Mouse (Mus musculus): Measurements from ENCODE around the gene Ptprg. TPM values are rescaled to one million over a fixed set of nuclear protein-coding genes. Genes with fewer than 3 reads are reported as not detected.

The Ptprg gene
- polyA plus RNA-seq (2012; rRNA removed): 28.8 and 48.6 TPM in 2 replicates

DNA sequence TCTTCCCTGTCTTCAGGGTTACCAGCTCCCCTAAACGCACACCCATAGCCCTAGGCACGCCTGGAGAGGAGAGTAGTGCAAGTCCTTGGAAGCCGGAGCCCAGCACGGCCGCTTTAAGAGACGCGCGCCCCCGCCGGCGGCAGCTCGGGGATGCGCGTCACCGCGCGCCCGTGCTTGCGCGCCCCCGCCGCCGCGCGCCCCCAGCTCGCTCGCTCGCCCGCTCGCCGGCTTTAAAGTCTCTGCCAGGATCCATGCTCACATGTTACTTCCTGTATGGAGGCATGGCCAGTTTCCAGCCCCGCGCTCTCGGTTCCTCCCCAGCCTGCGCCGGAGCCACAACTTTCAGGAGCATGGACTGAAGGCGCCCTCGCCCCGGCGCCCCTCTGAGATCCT is at the start of gene Ptprg:
Gene Ptprg, plus strand, starts transcription at position 260 of the 393 bp plus-strand sequence.
- TF ChIP-seq CTCF (IDR thresholded peaks at IDR 0.05; ENCODE audit: borderline replicate concordance, extremely low read depth, insufficient read depth, insufficient read length): no peak
- peak; percentile 44 for TF ChIP-seq POLR2A (IDR thresholded peaks at IDR 0.05; ENCODE audit: borderline replicate concordance, extremely low read depth, insufficient read depth, insufficient read length, poor library complexity, severe bottlenecking)
- DNase-seq (ENCODE audit: low read depth): peak; percentile 97

DNA sequence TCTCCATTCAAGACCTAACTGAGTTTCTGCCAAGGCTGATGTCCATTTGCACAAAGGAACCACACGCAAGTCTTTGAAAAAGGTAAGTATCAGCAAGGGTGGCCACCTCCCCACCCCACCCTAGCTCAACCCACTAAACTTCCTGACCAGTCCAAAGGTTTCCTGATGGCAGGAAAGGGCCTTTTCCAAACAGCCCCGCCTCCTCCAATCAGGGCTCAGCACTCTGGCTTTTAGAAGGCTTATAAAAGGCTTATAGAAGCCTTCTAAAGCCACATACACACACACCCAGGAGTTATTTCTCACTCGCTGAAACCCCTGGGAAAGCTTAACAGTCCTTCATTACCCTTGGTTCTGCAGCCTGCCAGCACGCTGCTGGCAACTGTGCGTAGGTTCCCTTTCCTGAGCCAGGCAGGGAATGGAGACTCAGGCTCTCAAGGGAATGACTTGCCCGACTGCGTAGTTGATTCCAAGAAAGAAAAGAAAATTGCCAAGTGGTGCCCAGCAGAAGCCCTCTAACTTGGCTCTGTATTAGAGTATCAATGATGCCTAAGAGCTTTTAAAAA is 49.4 kb upstream of the Ptprg start:
- TF ChIP-seq CTCF (IDR thresholded peaks at IDR 0.05; ENCODE audit: borderline replicate concordance, extremely low read depth, insufficient read depth, insufficient read length) (no peak), POLR2A (IDR thresholded peaks at IDR 0.05; ENCODE audit: borderline replicate concordance, extremely low read depth, insufficient read depth, insufficient read length, poor library complexity, severe bottlenecking) (no peak)
- DNase-seq (ENCODE audit: low read depth): peak; percentile 62

- DNase-seq (ENCODE audit: low read depth): no peak
- no peak for TF ChIP-seq CTCF (IDR thresholded peaks at IDR 0.05; ENCODE audit: borderline replicate concordance, extremely low read depth, insufficient read depth, insufficient read length)
- TF ChIP-seq POLR2A (IDR thresholded peaks at IDR 0.05; ENCODE audit: borderline replicate concordance, extremely low read depth, insufficient read depth, insufficient read length, poor library complexity, severe bottlenecking): no peak
Measured at GRCm38 (mm10) chr14:11510173-11510572, 43.2 kb upstream of the Ptprg start.

DNA sequence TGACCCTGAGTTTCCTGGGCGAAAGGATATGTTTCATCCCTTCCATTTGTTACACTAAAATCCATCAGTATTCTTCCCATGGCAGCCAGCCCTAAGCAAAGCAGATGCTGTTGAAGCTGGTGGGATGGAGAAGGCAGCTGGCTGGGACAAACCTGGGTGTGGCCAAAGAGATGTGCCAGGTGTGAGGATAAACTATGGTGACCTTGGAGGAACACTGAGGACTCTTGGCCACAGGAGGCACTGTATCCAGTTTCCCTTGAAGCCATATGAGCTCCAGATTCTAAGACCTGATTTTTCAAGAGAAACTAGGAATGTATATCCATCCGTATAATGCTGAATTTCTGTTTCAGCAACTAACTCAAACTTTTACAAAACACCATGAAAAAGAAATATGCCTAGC is 34.2 kb upstream of the Ptprg start:
- no peak for DNase-seq (ENCODE audit: low read depth)
- no peak for TF ChIP-seq CTCF (IDR thresholded peaks at IDR 0.05; ENCODE audit: borderline replicate concordance, extremely low read depth, insufficient read depth, insufficient read length)
- TF ChIP-seq POLR2A (IDR thresholded peaks at IDR 0.05; ENCODE audit: borderline replicate concordance, extremely low read depth, insufficient read depth, insufficient read length, poor library complexity, severe bottlenecking): no peak

DNA sequence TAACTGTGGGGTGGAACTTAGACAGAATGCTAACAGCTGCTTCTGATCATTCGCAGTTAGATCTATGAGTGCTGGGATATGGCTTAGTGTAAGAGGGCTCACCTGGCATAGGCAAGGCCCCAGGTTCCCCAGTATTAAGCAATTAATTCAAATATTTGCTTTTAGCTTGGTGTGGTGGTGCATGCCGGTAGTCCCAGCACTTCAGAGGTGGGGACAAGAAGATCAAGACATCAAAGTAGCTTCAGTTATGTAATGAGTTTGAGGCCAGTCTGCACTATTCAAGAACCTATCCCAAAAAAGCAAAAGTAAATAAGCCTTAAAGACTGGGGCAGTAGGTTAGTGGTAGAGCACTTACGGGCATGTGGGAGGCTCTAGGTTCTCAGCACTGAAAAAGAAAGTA is 30.3 kb upstream of the Ptprg start:
- no peak for DNase-seq (ENCODE audit: low read depth)
- TF ChIP-seq POLR2A (IDR thresholded peaks at IDR 0.05; ENCODE audit: borderline replicate concordance, extremely low read depth, insufficient read depth, insufficient read length, poor library complexity, severe bottlenecking) (no peak), CTCF (IDR thresholded peaks at IDR 0.05; ENCODE audit: borderline replicate concordance, extremely low read depth, insufficient read depth, insufficient read length) (no peak)

- no peak for TF ChIP-seq POLR2A (IDR thresholded peaks at IDR 0.05; ENCODE audit: borderline replicate concordance, extremely low read depth, insufficient read depth, insufficient read length, poor library complexity, severe bottlenecking)
- TF ChIP-seq CTCF (IDR thresholded peaks at IDR 0.05; ENCODE audit: borderline replicate concordance, extremely low read depth, insufficient read depth, insufficient read length): no peak
- no peak for DNase-seq (ENCODE audit: low read depth)
Measured at GRCm38 (mm10) chr14:11529591-11529990, 23.7 kb upstream of the Ptprg start.

- TF ChIP-seq POLR2A (IDR thresholded peaks at IDR 0.05; ENCODE audit: borderline replicate concordance, extremely low read depth, insufficient read depth, insufficient read length, poor library complexity, severe bottlenecking): no peak
- TF ChIP-seq CTCF (IDR thresholded peaks at IDR 0.05; ENCODE audit: borderline replicate concordance, extremely low read depth, insufficient read depth, insufficient read length): peak; percentile 32; the same call in 1 of the 2 replicates
- peak; percentile 83 for DNase-seq (ENCODE audit: low read depth)
Measured at GRCm38 (mm10) chr14:11534456-11534855, 18.9 kb upstream of the Ptprg start.

DNA sequence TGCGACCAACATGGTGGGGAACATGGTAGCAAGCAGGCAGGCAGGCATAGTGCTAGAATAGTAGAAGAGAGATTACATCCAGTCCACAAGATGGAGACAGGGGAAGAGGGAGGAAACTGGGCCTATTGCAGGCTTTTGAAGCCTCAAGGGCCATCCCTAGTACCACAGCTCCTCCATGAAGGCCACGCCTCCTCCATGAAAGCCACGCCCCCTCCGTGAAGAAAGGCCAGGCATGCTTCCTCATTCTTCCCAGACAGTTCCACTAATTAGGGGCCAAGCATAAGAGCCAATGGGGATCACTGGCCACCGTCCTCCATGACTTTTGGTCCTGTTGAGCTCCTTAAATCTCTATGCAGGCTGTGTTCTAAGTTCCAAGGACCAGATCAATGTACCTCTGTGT is 17.2 kb upstream of the Ptprg start:
- TF ChIP-seq POLR2A (IDR thresholded peaks at IDR 0.05; ENCODE audit: borderline replicate concordance, extremely low read depth, insufficient read depth, insufficient read length, poor library complexity, severe bottlenecking): no peak
- TF ChIP-seq CTCF (IDR thresholded peaks at IDR 0.05; ENCODE audit: borderline replicate concordance, extremely low read depth, insufficient read depth, insufficient read length): no peak
- no peak for DNase-seq (ENCODE audit: low read depth)

- TF ChIP-seq CTCF (IDR thresholded peaks at IDR 0.05; ENCODE audit: borderline replicate concordance, extremely low read depth, insufficient read depth, insufficient read length): no peak
- no peak for TF ChIP-seq POLR2A (IDR thresholded peaks at IDR 0.05; ENCODE audit: borderline replicate concordance, extremely low read depth, insufficient read depth, insufficient read length, poor library complexity, severe bottlenecking)
- no peak for DNase-seq (ENCODE audit: low read depth)
Measured at GRCm38 (mm10) chr14:11551892-11552291, 1.4 kb upstream of the Ptprg start.

DNA sequence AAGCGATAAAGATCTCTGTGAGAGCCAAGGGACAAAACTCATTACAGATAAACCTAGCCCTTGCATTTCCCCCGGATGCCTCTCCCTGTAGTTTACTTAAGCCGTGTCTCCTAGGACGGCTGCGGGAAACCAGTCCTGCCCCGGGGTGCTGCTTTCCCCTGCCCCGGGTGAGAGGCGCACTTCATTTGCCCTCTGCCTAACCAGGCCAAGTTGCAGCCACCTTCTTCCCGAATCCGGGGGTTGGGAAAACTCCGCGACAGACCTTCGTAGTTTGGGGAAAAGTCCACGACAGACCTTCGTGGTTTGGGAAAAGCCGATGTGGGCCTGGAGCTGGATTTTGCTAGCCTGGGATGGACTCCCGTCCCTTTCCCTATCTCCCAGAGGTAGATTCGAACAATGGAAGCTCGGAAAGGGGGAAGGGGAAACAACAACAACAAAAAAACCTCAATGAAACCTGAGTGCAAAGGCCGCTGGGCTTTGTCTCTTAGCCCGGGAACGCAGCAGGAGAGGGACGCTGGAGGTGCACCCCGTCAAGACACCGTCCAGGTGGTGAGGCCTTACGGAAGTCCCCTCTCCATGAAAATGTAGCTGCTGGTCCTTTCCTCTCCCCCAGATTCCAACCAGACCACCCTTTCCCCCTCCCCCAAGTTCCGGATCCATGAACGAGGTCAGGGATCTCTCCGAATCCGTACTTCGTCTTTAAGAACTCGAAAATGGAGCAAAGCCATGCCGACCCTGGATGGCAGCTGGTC is 635 bp upstream of the Ptprg start:
- DNase-seq (ENCODE audit: low read depth): peak; percentile 42
- TF ChIP-seq POLR2A (IDR thresholded peaks at IDR 0.05; ENCODE audit: borderline replicate concordance, extremely low read depth, insufficient read depth, insufficient read length, poor library complexity, severe bottlenecking) (no peak), CTCF (IDR thresholded peaks at IDR 0.05; ENCODE audit: borderline replicate concordance, extremely low read depth, insufficient read depth, insufficient read length) (no peak)

GRCm38 (mm10) chr14:11553679-11554305 is 460 bp downstream of the Ptprg start:
- no peak for TF ChIP-seq POLR2A (IDR thresholded peaks at IDR 0.05; ENCODE audit: borderline replicate concordance, extremely low read depth, insufficient read depth, insufficient read length, poor library complexity, severe bottlenecking)
- DNase-seq (ENCODE audit: low read depth): no peak
